27 mouse cellular contexts compared by ENCODE assay signal in the genomic region with DNA sequence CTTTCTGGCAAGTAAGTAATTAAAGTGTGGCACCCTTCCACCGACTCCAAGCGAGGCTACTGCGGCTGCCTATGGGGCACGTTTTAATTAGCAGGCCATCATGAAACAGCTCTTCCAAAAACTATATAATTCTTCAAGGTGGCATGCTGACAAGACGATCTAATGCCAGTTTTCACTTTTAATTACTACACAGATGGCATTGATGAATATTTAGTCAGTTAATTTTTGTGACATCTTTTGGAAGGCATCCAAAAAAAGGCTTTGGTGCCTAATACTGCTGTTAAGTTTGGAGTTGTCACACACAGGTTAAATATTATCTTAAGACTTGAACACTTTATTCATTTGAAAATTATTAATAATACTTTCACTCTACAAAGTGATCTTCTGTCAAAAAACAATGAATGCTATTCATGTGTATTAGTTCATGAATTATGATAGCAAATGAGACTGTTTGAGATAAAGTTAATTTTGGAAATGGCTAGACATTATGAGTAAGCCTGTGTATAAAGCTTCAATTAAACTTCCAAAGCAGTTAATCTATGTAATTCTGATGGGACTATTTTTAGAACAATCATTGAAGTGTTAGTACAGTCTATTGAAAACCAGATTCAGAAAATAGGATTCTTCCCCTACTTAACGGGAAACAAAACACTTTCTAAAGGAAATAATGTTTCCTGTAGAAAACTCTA.
DNase-seq lines count a peak whose midpoint lies in the region; ATAC-seq and TF ChIP-seq lines count a peak whose summit lies in the region.
"Had no signal": no experiment of that assay in that cellular context is flagged by ENCODE, and none has a peak within 500 bp of the region (broad histone marks: within the 10 kb centered on the region; RNA-seq: fewer than 3 reads in every experiment).

No protein-coding gene starts in this region.

- no peak for TF ChIP-seq CTCF in hindbrain, postnatal 0 days (IDR thresholded peaks at IDR 0.05; ENCODE audit: low read depth)
- no peak for TF ChIP-seq CTCF in midbrain, postnatal 0 days (IDR thresholded peaks at IDR 0.05)
- TF ChIP-seq CTCF in forebrain, postnatal 0 days (IDR thresholded peaks at IDR 0.05; ENCODE audit: low read depth), result no peak

- H3K4me2 ChIP-seq in hindbrain, postnatal 0 days (ENCODE audit: low read depth, low read length), result no peak overlapping the region
- no peak overlapping the region for H3K4me2 ChIP-seq in hindbrain, embryonic 11.5 days (replicated peaks; ENCODE audit: low read depth, low read length)
- H3K4me2 ChIP-seq in midbrain, postnatal 0 days (ENCODE audit: low read depth, low read length, poor library complexity, severe bottlenecking), result no peak overlapping the region
- no peak overlapping the region for H3K4me2 ChIP-seq in midbrain, embryonic 13.5 days (replicated peaks)
- no peak overlapping the region for H3K4me2 ChIP-seq in forebrain, postnatal 0 days (ENCODE audit: low read depth)
- H3K4me2 ChIP-seq: intestine, embryonic 15.5 days; limb, embryonic 13.5 days; liver, embryonic 11.5 days; lung, embryonic 15.5 days; neural tube, embryonic 15.5 days had no signal

- no peak overlapping the region for H3K4me3 ChIP-seq in hindbrain, postnatal 0 days (ENCODE audit: low read length)
- H3K4me3 ChIP-seq in hindbrain, embryonic 11.5 days (ENCODE audit: low read depth, low read length), result no peak overlapping the region
- no peak overlapping the region for H3K4me3 ChIP-seq in midbrain, postnatal 0 days (ENCODE audit: low read depth, low read length)
- H3K4me3 ChIP-seq in midbrain, embryonic 13.5 days (replicated peaks), result no peak overlapping the region
- H3K4me3 ChIP-seq in forebrain, postnatal 0 days (ENCODE audit: low read depth, low read length), result no peak overlapping the region
- H3K4me3 ChIP-seq: hindbrain, embryonic 10.5 days; intestine, embryonic 15.5 days; layer of hippocampus, adult 2 months; left cerebral cortex, adult 2 months; limb, embryonic 13.5 days; lung, embryonic 15.5 days; midbrain, embryonic 10.5 days; neural tube, embryonic 15.5 days had no signal

- WGBS in hindbrain, postnatal 0 days, result 50% methylated on average over 6 of the region's 6 CpGs
- 87% methylated on average over 6 of the region's 6 CpGs for WGBS in hindbrain, embryonic 11.5 days
- 73% methylated on average over 6 of the region's 6 CpGs for WGBS in midbrain, postnatal 0 days
- 85% methylated on average over 6 of the region's 6 CpGs for WGBS in midbrain, embryonic 13.5 days
- WGBS in forebrain, postnatal 0 days, result 39% methylated on average over 6 of the region's 6 CpGs

- DNase-seq in cerebellum, postnatal 14 days, result peak; percentile 32 to 49
- no peak for DNase-seq in cerebellum, postnatal 25 days
- DNase-seq in hindbrain, postnatal 0 days (ENCODE audit: low spot score), result peak; percentile 69
- DNase-seq in hindbrain, embryonic 11.5 days (ENCODE audit: low spot score), result no peak
- peak; percentile 70 for DNase-seq in midbrain, postnatal 0 days (ENCODE audit: low spot score)
- DNase-seq in forebrain, postnatal 0 days, result peak; percentile 47
- DNase-seq in thymus, postnatal 0 days (ENCODE audit: low spot score), result no peak
- DNase-seq: adrenal gland, postnatal 10 days; cerebellum, adult 11-12 months; cerebellum, postnatal 36 days; heart, postnatal 14 days; kidney, adult 2 months; kidney, postnatal 36 days; right cerebral cortex, adult 18-20 months had no signal

- no peak overlapping the region for H3K9ac ChIP-seq in hindbrain, postnatal 0 days (replicated peaks; ENCODE audit: low read length)
- H3K9ac ChIP-seq in hindbrain, embryonic 11.5 days (ENCODE audit: low read depth, low read length), result no peak overlapping the region
- no peak overlapping the region for H3K9ac ChIP-seq in midbrain, postnatal 0 days (replicated peaks; ENCODE audit: low read length, poor library complexity, severe bottlenecking)
- H3K9ac ChIP-seq in midbrain, embryonic 13.5 days (replicated peaks), result no peak overlapping the region
- H3K9ac ChIP-seq in forebrain, postnatal 0 days, result no peak overlapping the region
- H3K9ac ChIP-seq: intestine, embryonic 15.5 days; limb, embryonic 13.5 days; lung, embryonic 15.5 days; neural tube, embryonic 15.5 days had no signal

- no peaks in the 10 kb centered on the region for H3K9me3 ChIP-seq in hindbrain, postnatal 0 days (ENCODE audit: low read length)
- H3K9me3 ChIP-seq in hindbrain, embryonic 11.5 days (ENCODE audit: control insufficient read depth, low read length), result no peaks in the 10 kb centered on the region
- no peaks in the 10 kb centered on the region for H3K9me3 ChIP-seq in midbrain, postnatal 0 days (ENCODE audit: low read length)
- H3K9me3 ChIP-seq in midbrain, embryonic 13.5 days, result no peaks in the 10 kb centered on the region
- H3K9me3 ChIP-seq in forebrain, postnatal 0 days (ENCODE audit: low read length), result no peaks in the 10 kb centered on the region
- H3K9me3 ChIP-seq: G1E; hindbrain, embryonic 10.5 days; intestine, embryonic 15.5 days; lung, embryonic 15.5 days had no signal

- H3K27me3 ChIP-seq in hindbrain, postnatal 0 days (ENCODE audit: insufficient read depth, low read length), result no peaks in the 10 kb centered on the region
- H3K27me3 ChIP-seq in hindbrain, embryonic 11.5 days (ENCODE audit: control insufficient read depth, insufficient read depth, low read length), result no peaks in the 10 kb centered on the region
- H3K27me3 ChIP-seq in midbrain, postnatal 0 days (ENCODE audit: insufficient read depth, low read length), result no peaks in the 10 kb centered on the region
- no peaks in the 10 kb centered on the region for H3K27me3 ChIP-seq in midbrain, embryonic 13.5 days
- no peaks in the 10 kb centered on the region for H3K27me3 ChIP-seq in forebrain, postnatal 0 days (ENCODE audit: insufficient read depth, low read length)
- H3K27me3 ChIP-seq: intestine, embryonic 15.5 days; limb, embryonic 13.5 days; lung, embryonic 15.5 days; neural tube, embryonic 15.5 days; Patski had no signal

- H3K4me1 ChIP-seq in hindbrain, postnatal 0 days (ENCODE audit: insufficient read depth, low read length), result no peaks in the 10 kb centered on the region
- no peaks in the 10 kb centered on the region for H3K4me1 ChIP-seq in hindbrain, embryonic 11.5 days (replicated peaks; ENCODE audit: control insufficient read depth, insufficient read depth, low read length)
- H3K4me1 ChIP-seq in midbrain, postnatal 0 days (ENCODE audit: insufficient read depth, low read length), result no peaks in the 10 kb centered on the region
- peaks cover 3% of the 10 kb centered on the region; the same call in 1 of the 2 replicates for H3K4me1 ChIP-seq in midbrain, embryonic 13.5 days (replicated peaks)
- no peaks in the 10 kb centered on the region for H3K4me1 ChIP-seq in forebrain, postnatal 0 days (ENCODE audit: insufficient read depth)
- H3K4me1 ChIP-seq: intestine, embryonic 15.5 days; limb, embryonic 13.5 days; lung, embryonic 15.5 days had no signal

- H3K27ac ChIP-seq in hindbrain, postnatal 0 days, result no peak overlapping the region
- H3K27ac ChIP-seq in hindbrain, embryonic 11.5 days (ENCODE audit: low read depth, low read length), result no peak overlapping the region
- no peak overlapping the region for H3K27ac ChIP-seq in midbrain, postnatal 0 days (ENCODE audit: low read depth, low read length)
- no peak overlapping the region for H3K27ac ChIP-seq in midbrain, embryonic 13.5 days
- no peak overlapping the region for H3K27ac ChIP-seq in forebrain, postnatal 0 days (ENCODE audit: low read depth, low read length)
- H3K27ac ChIP-seq: hindbrain, embryonic 10.5 days; intestine, embryonic 15.5 days; layer of hippocampus, adult 2 months; left cerebral cortex, adult 2 months; limb, embryonic 13.5 days; lung, embryonic 15.5 days; midbrain, embryonic 10.5 days; neural tube, embryonic 15.5 days had no signal

- peak; percentile 45; the same call in 1 of the 2 replicates for ATAC-seq in hindbrain, postnatal 0 days
- no peak for ATAC-seq in hindbrain, embryonic 11.5 days (ENCODE audit: low FRiP score)
- ATAC-seq in midbrain, postnatal 0 days (ENCODE audit: low FRiP score), result no peak
- no peak for ATAC-seq in midbrain, embryonic 13.5 days
- peak; percentile 59; the same call in 1 of the 2 replicates for ATAC-seq in forebrain, postnatal 0 days
- ATAC-seq: hindbrain, embryonic 16.5 days; intestine, embryonic 15.5 days; Patski had no signal

- no peaks in the 10 kb centered on the region for H3K36me3 ChIP-seq in hindbrain, postnatal 0 days (ENCODE audit: insufficient read depth, low read length)
- no peaks in the 10 kb centered on the region for H3K36me3 ChIP-seq in hindbrain, embryonic 11.5 days (ENCODE audit: control insufficient read depth, insufficient read depth, low read length)
- no peaks in the 10 kb centered on the region for H3K36me3 ChIP-seq in midbrain, postnatal 0 days (ENCODE audit: insufficient read depth, low read length)
- H3K36me3 ChIP-seq in midbrain, embryonic 13.5 days, result no peaks in the 10 kb centered on the region
- H3K36me3 ChIP-seq in forebrain, postnatal 0 days (ENCODE audit: insufficient read depth), result no peaks in the 10 kb centered on the region
- H3K36me3 ChIP-seq: lung, embryonic 15.5 days; neural tube, embryonic 15.5 days had no signal

Comparison
In these comparisons a context has a peak if more than half of its experiments do, and no peak if none do; other contexts are left out.
1. DNase-seq: peak in cerebellum, postnatal 14 days (2 of 2), hindbrain, postnatal 0 days (single experiment), midbrain, postnatal 0 days (single experiment) and forebrain, postnatal 0 days (single experiment); none in cerebellum, postnatal 25 days (0 of 2), hindbrain, embryonic 11.5 days (single experiment) and thymus, postnatal 0 days (single experiment).
2. ATAC-seq: peak in hindbrain, postnatal 0 days (single experiment) and forebrain, postnatal 0 days (single experiment); none in hindbrain, embryonic 11.5 days (single experiment), midbrain, postnatal 0 days (single experiment) and midbrain, embryonic 13.5 days (single experiment).